In the genomic region with DNA sequence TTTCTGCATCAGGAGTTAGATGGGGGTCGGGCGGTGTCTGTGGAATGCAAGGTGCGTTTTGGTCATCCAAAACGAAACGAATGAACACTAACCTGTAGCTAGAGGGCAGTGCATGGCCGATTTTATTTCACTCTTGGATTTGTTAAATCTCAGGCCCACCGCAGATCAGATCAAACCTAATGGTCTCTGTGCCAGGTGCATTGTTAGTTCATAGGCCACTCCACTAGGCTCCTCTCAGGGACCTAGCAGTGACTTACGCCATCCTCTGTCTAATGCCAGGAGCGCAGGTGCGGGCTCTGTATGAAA, we compare ENCODE assay signal across 10 mouse cellular contexts. TPM values are rescaled to one million over a fixed set of nuclear protein-coding genes. Genes with fewer than 3 reads are reported as not detected.
DNase-seq lines count a peak whose midpoint lies in the region; ATAC-seq and TF ChIP-seq lines count a peak whose summit lies in the region.
"Had no signal": no experiment of that assay in that cellular context is flagged by ENCODE, and none has a peak within 500 bp of the region (broad histone marks: within the 10 kb centered on the region; RNA-seq: fewer than 3 reads in every experiment).

No protein-coding gene starts in this region.

- peak overlapping the region; percentile 48 for H3K4me2 ChIP-seq in kidney, embryonic 16.5 days (replicated peaks; ENCODE audit: low read depth, low read length)
- peak overlapping the region; percentile 52; the same call in 1 of the 2 replicates for H3K4me2 ChIP-seq in forebrain, embryonic 11.5 days (ENCODE audit: low read depth, low read length, severe bottlenecking)
- peak overlapping the region; percentile 39; the same call in 1 of the 2 replicates for H3K4me2 ChIP-seq in limb, embryonic 14.5 days (replicated peaks; ENCODE audit: low read depth, low read length, severe bottlenecking)

- peak overlapping the region; percentile 29 for H3K4me3 ChIP-seq in kidney, embryonic 16.5 days (ENCODE audit: low read length)
- 0 out of 2 replicates have a peak overlapping the region, but pooled peaks have one; percentile 42 for H3K4me3 ChIP-seq in embryonic facial prominence, embryonic 10.5 days
- no peak overlapping the region for H3K4me3 ChIP-seq in forebrain, embryonic 11.5 days (ENCODE audit: low read depth, low read length)
- H3K4me3 ChIP-seq in limb, embryonic 14.5 days (replicated peaks; ENCODE audit: low read length) = no peak overlapping the region

- H3K9ac ChIP-seq in kidney, embryonic 16.5 days (replicated peaks; ENCODE audit: low read length) = no peak overlapping the region
- no peak overlapping the region for H3K9ac ChIP-seq in forebrain, embryonic 11.5 days (ENCODE audit: low read length)
- H3K9ac ChIP-seq in limb, embryonic 14.5 days (ENCODE audit: low read depth, low read length, severe bottlenecking) = no peak overlapping the region

- 3% methylated on average over 10 of the region's 10 CpGs for WGBS in kidney, embryonic 16.5 days
- WGBS in embryonic facial prominence, embryonic 10.5 days = 7% methylated on average over 10 of the region's 10 CpGs
- 7% methylated on average over 10 of the region's 10 CpGs for WGBS in forebrain, embryonic 11.5 days
- WGBS in limb, embryonic 14.5 days = 6% methylated on average over 10 of the region's 10 CpGs

- no peak for ATAC-seq in kidney, embryonic 16.5 days (ENCODE audit: low FRiP score, low TSS enrichment)
- no peak for ATAC-seq in forebrain, embryonic 11.5 days (replicated peaks; ENCODE audit: low FRiP score)
- ATAC-seq in limb, embryonic 14.5 days (ENCODE audit: low FRiP score, low read depth) = no peak

- no peak for TF ChIP-seq POLR2A in limb, embryonic 14.5 days (IDR thresholded peaks at IDR 0.05; ENCODE audit: borderline replicate concordance, extremely low read depth, insufficient read depth, insufficient read length)

- peaks cover 13% of the 10 kb centered on the region for H3K4me1 ChIP-seq in kidney, embryonic 16.5 days (ENCODE audit: insufficient read depth, low read length)
- H3K4me1 ChIP-seq in embryonic facial prominence, embryonic 10.5 days = peaks cover 12% of the 10 kb centered on the region
- H3K4me1 ChIP-seq in forebrain, embryonic 11.5 days (replicated peaks; ENCODE audit: control insufficient read depth, insufficient read depth, low read length) = peaks cover 6% of the 10 kb centered on the region; the same call in 1 of the 2 replicates
- H3K4me1 ChIP-seq in limb, embryonic 14.5 days (ENCODE audit: control insufficient read depth, insufficient read depth, low read length) = peaks cover 5% of the 10 kb centered on the region; the same call in 1 of the 2 replicates

- no peak overlapping the region for H3K27ac ChIP-seq in kidney, embryonic 16.5 days (ENCODE audit: low read length)
- H3K27ac ChIP-seq in embryonic facial prominence, embryonic 10.5 days (replicated peaks) = no peak overlapping the region
- H3K27ac ChIP-seq in forebrain, embryonic 11.5 days (ENCODE audit: low read depth, low read length) = no peak overlapping the region
- H3K27ac ChIP-seq in limb, embryonic 14.5 days (replicated peaks; ENCODE audit: low read depth, low read length) = no peak overlapping the region

- peaks cover 38% of the 10 kb centered on the region for H3K27me3 ChIP-seq in kidney, embryonic 16.5 days (ENCODE audit: insufficient read depth, low read length)
- peaks cover 57% of the 10 kb centered on the region for H3K27me3 ChIP-seq in embryonic facial prominence, embryonic 10.5 days (replicated peaks; ENCODE audit: low read depth, poor library complexity, severe bottlenecking)
- peaks cover 31% of the 10 kb centered on the region for H3K27me3 ChIP-seq in forebrain, embryonic 11.5 days (ENCODE audit: control insufficient read depth, insufficient read depth, low read length)
- peaks cover 11% of the 10 kb centered on the region for H3K27me3 ChIP-seq in limb, embryonic 14.5 days (ENCODE audit: control insufficient read depth, insufficient read depth, low read length)

- no peaks in the 10 kb centered on the region for H3K9me3 ChIP-seq in kidney, embryonic 16.5 days (ENCODE audit: low read length)
- no peaks in the 10 kb centered on the region for H3K9me3 ChIP-seq in embryonic facial prominence, embryonic 10.5 days
- no peaks in the 10 kb centered on the region for H3K9me3 ChIP-seq in forebrain, embryonic 11.5 days (ENCODE audit: control insufficient read depth, low read length)
- no peaks in the 10 kb centered on the region for H3K9me3 ChIP-seq in limb, embryonic 14.5 days (ENCODE audit: control insufficient read depth, low read length)

- H3K36me3 ChIP-seq in kidney, embryonic 16.5 days (ENCODE audit: insufficient read depth, low read length) = no peaks in the 10 kb centered on the region
- H3K36me3 ChIP-seq in embryonic facial prominence, embryonic 10.5 days (replicated peaks) = no peaks in the 10 kb centered on the region
- no peaks in the 10 kb centered on the region for H3K36me3 ChIP-seq in forebrain, embryonic 11.5 days (ENCODE audit: control insufficient read depth, insufficient read depth, low read length)
- no peaks in the 10 kb centered on the region for H3K36me3 ChIP-seq in limb, embryonic 14.5 days (ENCODE audit: control insufficient read depth, insufficient read depth, low read length)

- DNase-seq in kidney, adult 18-20 months = no peak
- DNase-seq in embryonic facial prominence, embryonic 10.5 days (ENCODE audit: low spot score) = no peak
- DNase-seq in forebrain, embryonic 11.5 days (ENCODE audit: low spot score) = no peak
- DNase-seq in limb, embryonic 14.5 days (ENCODE audit: low spot score) = no peak
- DNase-seq in adipocyte (ENCODE audit: low spot score) = no peak
- no peak for DNase-seq in embryo, embryonic 9.5 days (ENCODE audit: extremely low spot score)
- no peak for DNase-seq in testis, postnatal 10 days (ENCODE audit: low spot score)
- DNase-seq: adrenal gland, adult 2 months; cerebellum, postnatal 10 days had no signal

RNA-seq across cellular contexts. Expression of a gene that starts 34.0 kb away (rescaled TPM):
- polyA plus RNA-seq in kidney, embryonic 16.5 days (2015; fragmentation: Nextera tagmentation; extraction: Ambion mirVana) = 0.62 and 0.63 TPM in 2 replicates
- 0.35 and 0.87 TPM in 2 replicates for polyA plus RNA-seq in embryonic facial prominence, embryonic 10.5 days (2016; fragmentation: Nextera tagmentation; extraction: Ambion mirVana)
- 0.33 and 0.59 TPM in 2 replicates for polyA plus RNA-seq in forebrain, embryonic 11.5 days (2014; fragmentation: Nextera tagmentation; extraction: Ambion mirVana)
- 1.7 and 2.3 TPM in 2 replicates for polyA plus RNA-seq in limb, embryonic 14.5 days (2012; rRNA removed)
- 0.32 TPM in 1 of 2 replicates, not detected in the other for polyA plus RNA-seq in limb, embryonic 14.5 days (2014; fragmentation: Nextera tagmentation; extraction: Ambion mirVana)
- polyA plus RNA-seq: adrenal gland, adult 2 months had no signal

RNA-seq across cellular contexts. Expression of a gene that starts 44.5 kb away (rescaled TPM):
- polyA plus RNA-seq in kidney, embryonic 16.5 days (2015; fragmentation: Nextera tagmentation; extraction: Ambion mirVana) = 0.10 and 0.24 TPM in 2 replicates
- 0.39 and 0.59 TPM in 2 replicates for polyA plus RNA-seq in embryonic facial prominence, embryonic 10.5 days (2016; fragmentation: Nextera tagmentation; extraction: Ambion mirVana)
- 0.36 and 0.67 TPM in 2 replicates for polyA plus RNA-seq in forebrain, embryonic 11.5 days (2014; fragmentation: Nextera tagmentation; extraction: Ambion mirVana)
- 3.6 and 4.7 TPM in 2 replicates for polyA plus RNA-seq in limb, embryonic 14.5 days (2012; rRNA removed)
- 0.56 and 0.72 TPM in 2 replicates for polyA plus RNA-seq in limb, embryonic 14.5 days (2014; fragmentation: Nextera tagmentation; extraction: Ambion mirVana)

RNA-seq across cellular contexts. Expression of a gene that starts 52.5 kb away (rescaled TPM):
- polyA plus RNA-seq in kidney, embryonic 16.5 days (2015; fragmentation: Nextera tagmentation; extraction: Ambion mirVana) = 0.19 and 0.33 TPM in 2 replicates
- polyA plus RNA-seq in embryonic facial prominence, embryonic 10.5 days (2016; fragmentation: Nextera tagmentation; extraction: Ambion mirVana) = 0.32 and 0.33 TPM in 2 replicates
- 1.2 and 1.6 TPM in 2 replicates for polyA plus RNA-seq in forebrain, embryonic 11.5 days (2014; fragmentation: Nextera tagmentation; extraction: Ambion mirVana)
- polyA plus RNA-seq in limb, embryonic 14.5 days (2012; rRNA removed) = 1.0 and 1.2 TPM in 2 replicates
- polyA plus RNA-seq in limb, embryonic 14.5 days (2014; fragmentation: Nextera tagmentation; extraction: Ambion mirVana) = 0.25 and 0.28 TPM in 2 replicates

Comparison
In these comparisons a context has a peak if more than half of its experiments do, and no peak if none do; other contexts are left out.
1. H3K4me3 ChIP-seq: peak in kidney, embryonic 16.5 days (single experiment) and embryonic facial prominence, embryonic 10.5 days (single experiment); none in forebrain, embryonic 11.5 days (single experiment) and limb, embryonic 14.5 days (single experiment).
2. Peak in every context shown above with its lines, with median percentiles within 50 percentile points of each other: H3K4me2 ChIP-seq.